Mouse (Mus musculus) hindbrain, embryonic 10.5 days (tissue): Measurements from ENCODE around the gene Slc33a1. TPM values are rescaled to one million over a fixed set of nuclear protein-coding genes. Genes with fewer than 3 reads are reported as not detected.

Experiments used
- DNase-seq: peaks from one replicate; pipeline ENCODE4 v3.0.0-alpha.2; 2017; ENCODE audit warnings: low spot score
- H3K27ac ChIP-seq: fragments of 300-500 bp; sonication (generic); 2 replicates; pipeline ENCODE4 v1.5.1; 2016; ENCODE audit warnings: mild to moderate bottlenecking, moderate library complexity
- H3K27me3 ChIP-seq: fragments of 300-500 bp; sonication (generic); 2 replicates; pipeline ENCODE4 v1.6.1; 2016; ENCODE audit warnings: mild to moderate bottlenecking; ENCODE audit not compliant: poor library complexity, insufficient read depth, severe bottlenecking
- H3K36me3 ChIP-seq: fragments of 300-500 bp; sonication (generic); 2 replicates; pipeline ENCODE4 v1.6.1; 2016; ENCODE audit warnings: mild to moderate bottlenecking, moderate library complexity
- H3K4me1 ChIP-seq: fragments of 300-500 bp; sonication (generic); replicated peaks from 2 replicates; pipeline ENCODE4 v1.6.1; 2016; ENCODE audit warnings: mild to moderate bottlenecking
- H3K4me3 ChIP-seq: fragments of 300-500 bp; sonication (generic); 2 replicates; pipeline ENCODE4 v1.5.1; 2016; ENCODE audit warnings: mild to moderate bottlenecking, moderate library complexity
- H3K9me3 ChIP-seq: fragments of 300-500 bp; sonication (generic); 2 replicates; pipeline ENCODE4 v1.6.1; 2016; ENCODE audit warnings: mild to moderate bottlenecking, moderate library complexity
- WGBS: fragments of 180-500 bp; shearing (Covaris S2); methylation state at CpG from one replicate; pipeline ENCODE4 v1.1.7; 2016; 5-methylcytosine and 5-hydroxymethylcytosine counted together
- polyA plus RNA-seq: library from polyadenylated mRNA; unstranded; fragments of >200 nt; fragmentation: Nextera tagmentation; extraction: Ambion mirVana; gene quantifications from 2 replicates; pipeline ENCODE4 v1.2.1, GENCODE M21; 2016

Slc33a1 gene
- polyA plus RNA-seq, result 9.5 and 11.2 TPM in 2 replicates

DNA sequence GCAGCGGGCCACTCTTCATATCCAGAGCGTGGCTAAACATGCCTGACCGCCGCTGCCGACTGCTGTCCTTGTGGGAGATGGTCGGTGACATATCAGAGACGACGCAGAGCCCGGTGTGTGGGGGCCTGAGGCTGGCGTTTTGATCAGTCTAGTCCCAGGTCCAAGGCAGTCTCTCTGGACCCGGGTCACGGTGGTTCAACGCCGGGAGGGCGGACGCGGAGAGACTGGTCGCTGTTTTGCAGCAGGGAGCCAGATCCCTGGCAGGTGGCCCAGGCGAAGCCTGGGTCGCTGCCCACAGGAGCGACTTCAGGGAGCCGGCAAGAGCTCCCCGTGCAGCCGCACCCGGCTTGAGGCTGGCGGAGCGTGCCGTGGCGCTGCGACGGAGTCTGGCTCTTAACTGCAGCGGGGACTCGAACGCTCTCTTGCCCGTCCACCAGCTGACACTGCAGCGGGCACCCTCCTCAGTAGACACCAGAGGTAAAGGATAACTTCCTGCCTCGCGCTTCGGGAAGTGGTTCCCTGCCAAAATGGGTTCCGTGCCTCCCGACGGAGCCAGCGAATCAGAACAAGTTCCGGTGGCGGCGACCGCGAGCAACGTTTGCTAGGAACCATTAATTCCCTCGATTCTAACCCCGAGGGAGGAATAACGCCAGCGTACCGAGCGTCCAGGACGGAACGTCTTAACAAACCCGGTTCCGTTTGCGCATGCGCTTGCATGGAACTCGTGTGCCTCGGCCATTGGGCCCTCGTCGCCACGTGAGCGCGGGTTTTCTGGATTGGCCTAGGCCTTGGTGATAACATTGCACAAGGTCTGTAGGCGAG lies at the start of gene Slc33a1:
TSS of gene Slc33a1 (minus strand) at position 669 of the 822 bp plus-strand sequence.
- peaks cover 7% of the 10 kb centered on the region for H3K27me3 ChIP-seq
- H3K4me3 ChIP-seq, result peak within 1 kb of the TSS; percentile 91
- peaks cover 33% of the 10 kb centered on the region for H3K4me1 ChIP-seq
- no peaks in the 10 kb centered on the region for H3K36me3 ChIP-seq
- peak within 1 kb of the TSS; percentile 91 for H3K27ac ChIP-seq
- under 1% methylated on average over 69 of the region's 69 CpGs for WGBS
- H3K9me3 ChIP-seq, result no peaks in the 10 kb centered on the region
- peak; percentile 99 for DNase-seq

GRCm38 (mm10) chr3:63988722-63989440 lies 24.3 kb upstream of the Slc33a1 start:
- no peaks in the 10 kb centered on the region for H3K4me1 ChIP-seq
- H3K4me3 ChIP-seq, result no peak overlapping the region
- no peak overlapping the region for H3K27ac ChIP-seq
- DNase-seq, result no peak
- H3K9me3 ChIP-seq, result no peaks in the 10 kb centered on the region
- no peaks in the 10 kb centered on the region for H3K27me3 ChIP-seq
- peaks cover 96% of the 10 kb centered on the region for H3K36me3 ChIP-seq
- WGBS, result 90% methylated on average over 3 of the region's 3 CpGs

DNA sequence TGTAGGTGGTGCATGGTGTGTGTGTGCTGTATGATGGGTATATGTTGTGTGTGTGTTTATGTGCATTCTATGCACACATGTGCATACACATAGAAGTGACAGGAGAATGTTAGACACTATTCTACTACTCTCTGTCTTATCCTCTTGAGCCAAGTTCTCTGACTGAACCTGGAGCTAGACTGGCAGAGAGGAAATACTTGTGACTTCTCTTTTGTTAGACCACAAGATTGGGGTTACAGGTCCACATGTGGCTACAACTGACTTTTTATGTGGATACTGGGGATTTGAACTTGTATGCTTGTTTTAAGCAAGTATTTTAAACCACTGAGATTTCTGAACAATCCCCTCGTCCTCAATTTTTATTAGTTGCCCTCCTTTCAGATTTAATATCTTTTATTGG lies 22.1 kb upstream of the Slc33a1 start:
- WGBS, result 93% methylated on average over 1 of the region's 1 CpGs
- H3K27me3 ChIP-seq, result no peaks in the 10 kb centered on the region

DNA sequence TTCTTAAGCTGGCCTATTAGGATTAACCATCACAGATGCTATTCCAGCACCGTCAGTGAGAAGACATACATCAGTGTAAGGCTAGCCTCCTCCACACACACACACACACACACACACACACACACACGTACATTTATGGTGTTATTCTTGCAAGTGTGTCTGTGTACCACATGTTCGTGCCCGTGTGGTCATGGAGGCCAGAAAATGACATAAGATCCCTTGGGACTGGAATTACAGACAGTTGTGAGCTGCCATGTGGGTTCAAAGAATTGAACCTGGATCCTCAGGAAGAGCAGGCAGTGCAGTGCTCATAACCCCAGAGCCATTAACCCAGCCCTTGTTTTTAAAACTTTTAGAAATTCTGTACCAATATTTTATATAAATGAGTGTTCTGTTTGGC lies 13.3 kb upstream of the Slc33a1 start:
- Histone ChIP-seq H3K9me3 (no peaks in the 10 kb centered on the region), H3K27ac (no peak overlapping the region), H3K4me1 (peaks cover 23% of the 10 kb centered on the region), H3K4me3 (peak overlapping the region; percentile 73), H3K36me3 (peaks cover 34% of the 10 kb centered on the region), H3K27me3 (no peaks in the 10 kb centered on the region)
- no peak for DNase-seq
- WGBS, result 73% methylated on average over 4 of the region's 4 CpGs

More for the DNA sequence above, 22.1 kb upstream of the Slc33a1 start:
- Histone ChIP-seq H3K36me3 (peaks cover 95% of the 10 kb centered on the region), H3K4me1 (no peaks in the 10 kb centered on the region), H3K9me3 (no peaks in the 10 kb centered on the region), H3K27ac (no peak overlapping the region), H3K4me3 (no peak overlapping the region)
- no peak for DNase-seq

GRCm38 (mm10) chr3:63975955-63976908 lies 11.7 kb upstream of the Slc33a1 start, which contains the start of gene Gmps:
Gene Gmps, plus strand, starts transcription at chr3:63976106.
- Histone ChIP-seq H3K4me3 (peak within 1 kb of the TSS; percentile 73), H3K4me1 (peaks cover 23% of the 10 kb centered on the region), H3K36me3 (peaks cover 19% of the 10 kb centered on the region), H3K9me3 (no peaks in the 10 kb centered on the region), H3K27ac (peak within 1 kb of the TSS; percentile 97), H3K27me3 (no peaks in the 10 kb centered on the region)
- WGBS, result under 1% methylated on average over 67 of the region's 67 CpGs
- peak; percentile 93 for DNase-seq

DNA sequence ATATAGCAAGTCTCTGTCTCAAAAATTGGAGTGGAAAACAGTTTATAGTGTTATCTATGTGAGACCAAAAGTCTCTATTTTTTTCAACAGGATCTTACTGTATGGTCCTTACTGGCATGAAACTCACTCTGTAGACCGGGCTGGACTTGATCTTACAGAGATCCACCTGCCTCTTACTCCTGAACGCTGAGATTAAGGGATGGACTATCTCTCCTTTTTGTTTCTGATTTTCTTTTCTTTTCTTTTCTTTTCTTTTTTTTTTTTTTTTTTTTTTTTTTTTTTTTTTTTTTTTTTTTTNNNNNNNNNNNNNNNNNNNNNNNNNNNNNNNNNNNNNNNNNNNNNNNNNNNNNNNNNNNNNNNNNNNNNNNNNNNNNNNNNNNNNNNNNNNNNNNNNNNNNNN lies 1.4 kb upstream of the Slc33a1 start:
- Histone ChIP-seq H3K9me3 (no peaks in the 10 kb centered on the region), H3K27me3 (peaks cover 7% of the 10 kb centered on the region), H3K27ac (no peak overlapping the region), H3K36me3 (no peaks in the 10 kb centered on the region), H3K4me1 (peaks cover 32% of the 10 kb centered on the region), H3K4me3 (no peak overlapping the region)
- DNase-seq, result no peak
- 75% methylated on average over 2 of the region's 2 CpGs for WGBS

DNA sequence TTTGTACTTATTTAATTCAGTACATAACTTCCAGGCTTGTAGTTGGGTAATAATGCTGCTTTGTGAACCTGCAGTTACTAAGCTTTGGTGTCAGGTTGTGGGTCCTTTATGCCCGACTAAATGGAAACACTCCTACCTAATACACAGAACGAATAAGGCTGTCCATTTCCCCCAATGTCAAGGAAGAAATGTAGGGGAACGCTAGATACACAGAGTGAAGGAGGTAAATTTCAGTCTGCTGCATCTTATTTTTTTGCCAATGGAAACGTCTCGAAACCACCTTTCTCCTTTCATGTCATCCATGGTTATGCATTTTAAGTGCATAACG lies 318 bp upstream of the Slc33a1 start:
- WGBS, result 83% methylated on average over 6 of the region's 6 CpGs
- Histone ChIP-seq H3K36me3 (no peaks in the 10 kb centered on the region), H3K9me3 (no peaks in the 10 kb centered on the region), H3K27ac (peak overlapping the region; percentile 91), H3K4me1 (peaks cover 33% of the 10 kb centered on the region), H3K4me3 (peak overlapping the region; percentile 91), H3K27me3 (peaks cover 7% of the 10 kb centered on the region)
- no peak for DNase-seq

DNA sequence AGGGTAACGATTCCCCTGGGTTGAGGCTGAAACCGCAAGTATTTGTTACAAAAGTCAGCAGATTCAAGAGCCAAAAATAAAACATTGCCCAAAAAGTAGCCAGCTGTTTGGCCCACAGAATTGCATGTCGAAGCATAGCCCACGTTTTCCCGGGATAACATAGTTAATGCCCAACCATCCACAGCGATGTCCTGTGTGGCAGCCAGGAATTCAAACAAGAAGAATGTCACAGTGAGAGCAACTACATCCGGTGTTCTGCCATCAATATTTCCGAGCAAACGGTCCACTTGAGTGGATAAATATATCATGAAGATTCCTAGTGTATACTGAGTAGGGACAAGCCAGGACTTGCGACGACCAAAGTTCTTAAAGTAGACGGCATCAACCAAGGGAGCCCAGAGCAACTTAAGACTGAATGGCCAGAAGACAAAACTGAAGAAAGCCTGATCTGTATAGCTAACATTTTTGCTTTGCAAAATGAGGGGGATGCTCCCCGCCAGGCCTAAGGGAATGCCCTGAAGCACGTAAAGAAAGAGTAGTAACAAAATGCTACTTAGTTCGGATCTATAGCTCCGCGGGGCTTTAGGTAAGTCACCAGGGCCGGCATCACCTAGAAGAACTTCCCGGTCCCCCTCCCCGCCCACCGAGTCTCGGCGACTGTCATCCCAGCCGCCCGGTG lies 1.0 kb downstream of the Slc33a1 start:
- H3K36me3 ChIP-seq, result no peaks in the 10 kb centered on the region
- DNase-seq, result peak; percentile 3
- H3K9me3 ChIP-seq, result no peaks in the 10 kb centered on the region
- 11% methylated on average over 25 of the region's 25 CpGs for WGBS
- peak overlapping the region; percentile 91 for H3K4me3 ChIP-seq
- H3K27ac ChIP-seq, result peak overlapping the region; percentile 91
- peaks cover 33% of the 10 kb centered on the region for H3K4me1 ChIP-seq
- H3K27me3 ChIP-seq, result peaks cover 7% of the 10 kb centered on the region

- no peaks in the 10 kb centered on the region for H3K4me1 ChIP-seq
- WGBS, result 86% methylated on average over 3 of the region's 3 CpGs
- peaks cover 6% of the 10 kb centered on the region; the same call in 1 of the 2 replicates for H3K36me3 ChIP-seq
- H3K4me3 ChIP-seq, result no peak overlapping the region
- no peak overlapping the region for H3K27ac ChIP-seq
- no peak for DNase-seq
- no peaks in the 10 kb centered on the region for H3K27me3 ChIP-seq
- H3K9me3 ChIP-seq, result no peaks in the 10 kb centered on the region
Measured at GRCm38 (mm10) chr3:63949837-63950236, 14.7 kb downstream of the Slc33a1 start.

DNA sequence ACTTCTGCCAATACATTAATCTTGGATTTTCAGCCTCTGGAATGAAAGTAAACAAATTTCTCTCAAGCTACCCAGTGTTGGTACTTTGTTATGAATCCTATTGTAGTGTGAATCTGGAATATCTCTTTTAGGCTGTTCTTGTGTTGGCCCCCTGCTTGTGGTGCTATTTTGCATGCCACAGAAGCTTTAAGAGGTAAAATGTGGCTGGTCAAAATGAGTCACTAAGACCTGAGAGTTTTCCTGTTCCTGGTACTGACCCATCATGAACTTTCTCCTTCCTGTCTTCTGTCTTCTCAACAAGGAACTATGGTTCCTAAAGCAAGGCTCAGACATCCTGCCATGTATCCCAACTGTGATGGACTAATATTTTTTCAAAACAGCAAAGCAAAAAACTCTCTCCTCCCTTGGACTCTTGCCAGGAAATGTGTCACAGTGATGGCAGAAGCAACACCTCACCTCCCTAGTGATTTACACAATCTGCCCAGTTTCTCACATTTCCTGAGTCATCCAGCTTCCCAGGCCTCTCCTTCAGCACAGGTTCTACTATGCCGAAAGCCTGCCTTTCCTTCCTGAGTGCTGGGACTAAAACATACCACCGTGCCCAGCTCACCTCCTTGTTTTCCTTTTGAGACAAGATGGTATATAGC lies 23.2 kb downstream of the Slc33a1 start:
- Histone ChIP-seq H3K36me3 (peaks cover 19% of the 10 kb centered on the region), H3K27ac (no peak overlapping the region), H3K4me1 (no peaks in the 10 kb centered on the region), H3K27me3 (no peaks in the 10 kb centered on the region), H3K4me3 (no peak overlapping the region), H3K9me3 (no peaks in the 10 kb centered on the region)
- WGBS, result 86% methylated on average over 2 of the region's 2 CpGs
- no peak for DNase-seq

DNA sequence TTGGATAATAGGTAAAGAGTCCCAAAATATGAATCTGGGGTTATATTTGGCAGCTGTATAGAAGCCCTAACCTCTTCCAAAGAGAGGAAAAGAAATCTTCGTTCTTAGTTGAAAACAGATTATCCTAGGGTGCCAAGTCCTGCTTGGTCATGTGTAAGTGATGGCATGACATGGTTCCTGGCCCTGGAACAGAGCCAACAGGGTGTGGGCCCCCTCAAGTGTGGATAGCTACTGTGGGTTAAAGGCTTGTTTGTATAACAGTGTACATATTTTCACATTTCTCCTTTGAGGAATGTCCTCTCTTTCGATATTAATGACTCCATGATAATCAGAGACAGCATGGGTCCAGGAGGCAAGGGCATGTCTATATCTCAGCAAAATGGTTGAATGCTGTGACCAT lies 25.6 kb downstream of the Slc33a1 start:
- no peak for DNase-seq
- H3K27me3 ChIP-seq, result no peaks in the 10 kb centered on the region
- H3K4me1 ChIP-seq, result no peaks in the 10 kb centered on the region
- H3K4me3 ChIP-seq, result no peak overlapping the region
- WGBS, result 92% methylated on average over 2 of the region's 2 CpGs
- peaks cover 11% of the 10 kb centered on the region for H3K36me3 ChIP-seq
- no peaks in the 10 kb centered on the region for H3K9me3 ChIP-seq
- H3K27ac ChIP-seq, result no peak overlapping the region
